Mouse (Mus musculus): ENCODE results near the gene Akr1c18. TPM values are rescaled to one million over a fixed set of nuclear protein-coding genes. Genes with fewer than 3 reads are reported as not detected.

The Akr1c18 gene
- 152 TPM for polyA plus RNA-seq (2014; fragmentation: Illumina TruSeq; extraction: RNeasy Lipid Tissue Mini Kit (QIAGEN cat#74804))

GRCm38 (mm10) chr13:4150518-4150917 is at the start of gene Akr1c18:
Gene Akr1c18 (minus strand): TSS chr13:4150654.

DNA sequence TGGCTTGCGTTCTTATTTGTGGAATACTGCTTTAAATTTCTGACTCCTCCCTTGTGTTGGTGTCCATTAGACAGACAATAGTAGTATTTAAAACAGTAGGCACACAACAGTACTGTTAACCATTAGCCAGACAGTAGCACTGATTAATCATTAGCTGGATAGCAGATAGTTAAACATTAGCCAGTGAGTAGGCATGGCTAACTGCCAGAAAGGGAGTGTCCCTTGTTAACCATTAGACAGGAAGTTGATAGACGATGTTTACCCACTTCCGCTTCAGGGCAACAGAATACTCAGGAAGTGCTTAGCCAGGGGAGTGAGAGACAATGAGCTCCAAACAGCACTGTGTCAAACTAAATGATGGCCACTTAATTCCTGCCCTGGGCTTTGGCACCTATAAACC is 40.5 kb upstream of the Akr1c18 start, which contains the start of gene Akr1c13:
Gene Akr1c13, plus strand, starts transcription at position 247 of the 400 bp plus-strand sequence.

Other genes with a start within 250 kb of the Akr1c18 start
- gene Net1, start 232.4 kb downstream of the Akr1c18 start, polyA plus RNA-seq (2014; fragmentation: Illumina TruSeq; extraction: RNeasy Lipid Tissue Mini Kit (QIAGEN cat#74804)), result 288 TPM
- gene Tubal3, start 232.4 kb downstream of the Akr1c18 start, polyA plus RNA-seq (2014; fragmentation: Illumina TruSeq; extraction: RNeasy Lipid Tissue Mini Kit (QIAGEN cat#74804)), result 1.1 TPM
- gene Ucn3, start 205.3 kb downstream of the Akr1c18 start, polyA plus RNA-seq (2014; fragmentation: Illumina TruSeq; extraction: RNeasy Lipid Tissue Mini Kit (QIAGEN cat#74804)), result not detected
- gene Akr1c14, start 101.6 kb downstream of the Akr1c18 start, polyA plus RNA-seq (2014; fragmentation: Illumina TruSeq; extraction: RNeasy Lipid Tissue Mini Kit (QIAGEN cat#74804)), result 1,395 TPM
- gene Akr1c13, start 40.5 kb upstream of the Akr1c18 start, polyA plus RNA-seq (2014; fragmentation: Illumina TruSeq; extraction: RNeasy Lipid Tissue Mini Kit (QIAGEN cat#74804)), result 28.5 TPM
- 5.8 TPM for gene Akr1c19, start 78.0 kb upstream of the Akr1c18 start, polyA plus RNA-seq (2014; fragmentation: Illumina TruSeq; extraction: RNeasy Lipid Tissue Mini Kit (QIAGEN cat#74804))
- 1.3 TPM for gene Akr1c12, start 128.8 kb upstream of the Akr1c18 start, polyA plus RNA-seq (2014; fragmentation: Illumina TruSeq; extraction: RNeasy Lipid Tissue Mini Kit (QIAGEN cat#74804))